Mouse (Mus musculus) embryonic fibroblast, embryonic 13.5 days (primary cell): ENCODE results near the gene Fat3.

ENCODE experiments used
- CTCF ChIP-seq: IDR thresholded peaks from 2 replicates; pipeline ENCODE4 v1.5.1; 2011; ENCODE audit warnings: mild to moderate bottlenecking, control low read depth, low read length, moderate library complexity, borderline replicate concordance; ENCODE audit not compliant: insufficient read depth
- POLR2A ChIP-seq: IDR thresholded peaks from 2 replicates; pipeline ENCODE4 v1.6.1; 2011; ENCODE audit warnings: low read depth, mild to moderate bottlenecking, control low read depth, low read length, moderate library complexity

DNA sequence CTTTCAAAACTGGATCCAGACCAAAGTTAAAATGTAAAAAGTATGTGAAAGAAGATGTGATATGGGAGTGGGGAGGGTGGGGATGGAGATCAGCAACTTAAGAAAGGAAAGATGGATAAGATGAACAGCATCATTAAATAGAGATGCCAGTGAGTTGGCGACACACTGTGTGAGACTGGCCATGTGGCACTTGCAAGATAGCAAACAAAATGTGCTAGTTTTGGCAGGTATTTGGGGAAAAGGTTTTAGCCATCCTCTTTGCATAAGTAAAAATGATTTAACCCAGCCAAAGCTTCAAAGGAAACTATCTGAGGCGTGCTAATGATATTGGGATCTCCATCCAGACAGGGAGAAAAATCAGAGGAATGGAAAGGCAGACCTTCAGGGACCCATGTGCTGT is 157.9 kb downstream of the Fat3 start:
- TF ChIP-seq CTCF (no peak), POLR2A (no peak)
